Mouse (Mus musculus): ENCODE data around the gene Pth2. TPM values are rescaled to one million over a fixed set of nuclear protein-coding genes. Genes with fewer than 3 reads are reported as not detected.

Pth2 gene
- polyA plus RNA-seq, 1 experiment from 2014 or later: not detected

- ATAC-seq (ENCODE audit: low read depth) (peak; percentile 86), DNase-seq (ENCODE audit: low spot score) (peak; percentile 96)
- H3K4me1 ChIP-seq (ENCODE audit: control insufficient read depth, insufficient read depth, low read length): peaks cover 12% of the 10 kb centered on the region
- peaks cover 45% of the 10 kb centered on the region for H3K36me3 ChIP-seq (ENCODE audit: control insufficient read depth, insufficient read depth, low read length)
- H3K4me3 ChIP-seq (ENCODE audit: low read depth, low read length): peak overlapping the region; percentile 94
- H3K4me2 ChIP-seq (ENCODE audit: low read depth, low read length): peak overlapping the region; percentile 92
- no peaks in the 10 kb centered on the region for H3K9me3 ChIP-seq (ENCODE audit: control insufficient read depth, low read length)
- peaks cover 9% of the 10 kb centered on the region for H3K27me3 ChIP-seq (replicated peaks; ENCODE audit: control insufficient read depth, insufficient read depth, low read length)
- 0% methylated on average over 10 of the region's 13 CpGs for WGBS
- H3K27ac ChIP-seq (replicated peaks; ENCODE audit: low read depth, low read length): peak overlapping the region; percentile 98
- peak overlapping the region; percentile 98 for H3K9ac ChIP-seq (ENCODE audit: low read depth, low read length)
These were observed 35.8 kb downstream of the Pth2 start for GRCm38 (mm10) chr7:45216442-45217183.

DNA sequence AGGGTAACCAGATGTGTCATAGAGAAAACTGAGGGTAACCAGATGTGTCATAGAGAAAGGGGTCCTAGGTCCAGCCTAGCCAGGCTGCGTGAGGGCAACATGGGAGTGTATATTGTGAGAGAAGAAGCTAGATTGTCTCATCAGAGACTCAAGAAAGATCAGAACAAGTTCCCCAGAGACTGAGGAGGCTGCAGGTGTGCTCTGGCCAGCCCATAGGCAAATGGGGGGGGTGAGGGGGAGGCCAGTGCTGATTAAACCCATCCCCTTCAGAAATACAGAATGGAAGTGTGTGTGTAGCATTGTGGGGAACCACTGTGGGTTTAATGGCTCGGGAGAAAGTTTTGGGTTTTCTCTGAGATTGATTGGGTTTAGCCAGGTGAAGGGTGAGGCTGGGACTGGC, 40.9 kb downstream of the Pth2 start:
- Histone ChIP-seq H3K36me3 (ENCODE audit: control insufficient read depth, insufficient read depth, low read length) (peaks cover 94% of the 10 kb centered on the region), H3K9ac (ENCODE audit: low read depth, low read length) (no peak overlapping the region), H3K27ac (replicated peaks; ENCODE audit: low read depth, low read length) (no peak overlapping the region), H3K4me1 (ENCODE audit: control insufficient read depth, insufficient read depth, low read length) (peaks cover 8% of the 10 kb centered on the region), H3K4me3 (ENCODE audit: low read depth, low read length) (no peak overlapping the region), H3K9me3 (ENCODE audit: control insufficient read depth, low read length) (no peaks in the 10 kb centered on the region), H3K4me2 (ENCODE audit: low read depth, low read length) (no peak overlapping the region), H3K27me3 (replicated peaks; ENCODE audit: control insufficient read depth, insufficient read depth, low read length) (no peaks in the 10 kb centered on the region)
- WGBS: 85% methylated on average over 2 of the region's 2 CpGs
- DNase-seq (ENCODE audit: low spot score): no peak
- no peak for ATAC-seq (ENCODE audit: low read depth)

- Histone ChIP-seq H3K9me3 (ENCODE audit: control insufficient read depth, low read length) (no peaks in the 10 kb centered on the region), H3K4me1 (ENCODE audit: control insufficient read depth, insufficient read depth, low read length) (no peaks in the 10 kb centered on the region), H3K4me2 (ENCODE audit: low read depth, low read length) (no peak overlapping the region), H3K36me3 (ENCODE audit: control insufficient read depth, insufficient read depth, low read length) (peaks cover 96% of the 10 kb centered on the region), H3K9ac (ENCODE audit: low read depth, low read length) (no peak overlapping the region), H3K4me3 (ENCODE audit: low read depth, low read length) (no peak overlapping the region), H3K27ac (replicated peaks; ENCODE audit: low read depth, low read length) (no peak overlapping the region), H3K27me3 (replicated peaks; ENCODE audit: control insufficient read depth, insufficient read depth, low read length) (no peaks in the 10 kb centered on the region)
- WGBS: 92% methylated on average over 7 of the region's 7 CpGs
- ATAC-seq (ENCODE audit: low read depth): no peak
- no peak for DNase-seq (ENCODE audit: low spot score)
These were observed 44.0 kb downstream of the Pth2 start for GRCm38 (mm10) chr7:45224826-45225225.

DNA sequence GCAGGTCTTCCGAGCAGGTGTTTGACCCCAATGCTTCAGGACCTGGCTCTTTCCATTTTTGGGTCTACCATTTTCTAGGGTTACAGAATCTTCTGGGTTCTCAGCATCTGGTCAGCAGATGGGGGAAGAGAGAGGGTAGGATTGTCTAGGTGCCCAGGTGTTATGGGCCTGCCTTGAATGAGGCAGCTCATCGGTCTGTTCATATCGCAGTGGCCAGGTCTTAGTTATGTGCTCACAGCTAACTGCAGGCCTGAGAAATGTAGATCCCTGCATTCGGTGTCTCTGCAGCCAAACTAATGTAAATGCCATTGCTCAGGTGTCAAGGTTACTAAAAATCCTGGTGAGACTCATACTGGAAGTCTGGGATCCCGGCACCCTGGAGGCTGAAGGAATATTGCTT, 45.6 kb downstream of the Pth2 start:
- Histone ChIP-seq H3K4me3 (ENCODE audit: low read depth, low read length) (no peak overlapping the region), H3K9ac (ENCODE audit: low read depth, low read length) (no peak overlapping the region), H3K36me3 (ENCODE audit: control insufficient read depth, insufficient read depth, low read length) (peaks cover 89% of the 10 kb centered on the region), H3K27me3 (replicated peaks; ENCODE audit: control insufficient read depth, insufficient read depth, low read length) (no peaks in the 10 kb centered on the region), H3K4me1 (ENCODE audit: control insufficient read depth, insufficient read depth, low read length) (no peaks in the 10 kb centered on the region), H3K9me3 (ENCODE audit: control insufficient read depth, low read length) (no peaks in the 10 kb centered on the region), H3K27ac (replicated peaks; ENCODE audit: low read depth, low read length) (no peak overlapping the region), H3K4me2 (ENCODE audit: low read depth, low read length) (no peak overlapping the region)
- ATAC-seq (ENCODE audit: low read depth) (no peak), DNase-seq (ENCODE audit: low spot score) (no peak)
- WGBS: 86% methylated on average over 5 of the region's 5 CpGs

- no peaks in the 10 kb centered on the region for H3K27me3 ChIP-seq (replicated peaks; ENCODE audit: control insufficient read depth, insufficient read depth, low read length)
- no peak overlapping the region for H3K9ac ChIP-seq (ENCODE audit: low read depth, low read length)
- H3K9me3 ChIP-seq (ENCODE audit: control insufficient read depth, low read length): no peaks in the 10 kb centered on the region
- WGBS: 94% methylated on average over 18 of the region's 18 CpGs
- H3K36me3 ChIP-seq (ENCODE audit: control insufficient read depth, insufficient read depth, low read length): peaks cover 90% of the 10 kb centered on the region
- ATAC-seq (ENCODE audit: low read depth) (no peak), DNase-seq (ENCODE audit: low spot score) (no peak)
- no peak overlapping the region for H3K27ac ChIP-seq (replicated peaks; ENCODE audit: low read depth, low read length)
- peaks cover 1% of the 10 kb centered on the region; the same call in 1 of the 2 replicates for H3K4me1 ChIP-seq (ENCODE audit: control insufficient read depth, insufficient read depth, low read length)
- no peak overlapping the region for H3K4me2 ChIP-seq (ENCODE audit: low read depth, low read length)
- no peak overlapping the region for H3K4me3 ChIP-seq (ENCODE audit: low read depth, low read length)
These were observed 47.8 kb downstream of the Pth2 start for GRCm38 (mm10) chr7:45228548-45228947.

GRCm38 (mm10) chr7:45229046-45229445, 48.3 kb downstream of the Pth2 start:
- no peak for DNase-seq (ENCODE audit: low spot score)
- 92% methylated on average over 8 of the region's 8 CpGs for WGBS

DNA sequence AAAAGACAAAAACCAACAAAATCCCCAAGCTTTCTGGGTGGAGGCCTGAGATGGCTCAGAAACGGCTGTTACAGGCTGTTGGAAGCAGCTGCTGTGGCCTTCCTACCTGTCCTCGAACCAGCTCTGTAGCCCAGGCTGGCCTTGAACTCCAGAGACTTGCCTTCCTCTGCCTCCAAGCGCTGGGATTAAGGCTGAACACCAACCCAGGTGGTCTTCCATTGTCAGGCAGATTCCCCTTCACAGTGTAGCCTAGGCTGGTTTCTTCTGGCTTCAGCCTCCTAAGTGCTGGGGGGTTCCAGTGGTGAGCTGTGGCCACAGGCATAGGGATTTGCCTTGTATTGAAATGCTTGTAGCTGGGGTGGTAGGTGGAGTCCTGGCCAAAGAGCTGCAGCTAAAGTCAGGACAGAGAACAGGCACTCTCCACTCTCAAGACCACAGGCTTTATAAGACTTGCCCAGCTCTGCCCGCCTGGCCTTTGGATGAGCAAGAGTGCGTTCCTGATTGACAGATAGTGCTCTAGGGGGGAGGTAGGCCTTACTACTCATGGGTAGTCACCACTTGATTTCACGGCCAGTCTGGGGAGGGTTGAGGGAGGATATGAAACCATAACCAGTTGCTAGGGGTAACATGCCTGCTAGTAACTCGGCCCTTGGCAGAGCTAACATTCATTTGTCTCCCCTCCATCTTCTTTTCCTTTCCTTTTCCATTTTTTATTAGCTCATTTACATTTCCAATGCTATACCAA, 48.8 kb downstream of the Pth2 start:
- Histone ChIP-seq H3K4me1 (ENCODE audit: control insufficient read depth, insufficient read depth, low read length) (peaks cover 10% of the 10 kb centered on the region; the same call in 1 of the 2 replicates), H3K27ac (replicated peaks; ENCODE audit: low read depth, low read length) (no peak overlapping the region), H3K27me3 (replicated peaks; ENCODE audit: control insufficient read depth, insufficient read depth, low read length) (no peaks in the 10 kb centered on the region), H3K9ac (ENCODE audit: low read depth, low read length) (no peak overlapping the region), H3K4me3 (ENCODE audit: low read depth, low read length) (no peak overlapping the region), H3K9me3 (ENCODE audit: control insufficient read depth, low read length) (no peaks in the 10 kb centered on the region), H3K36me3 (ENCODE audit: control insufficient read depth, insufficient read depth, low read length) (peaks cover 83% of the 10 kb centered on the region), H3K4me2 (ENCODE audit: low read depth, low read length) (no peak overlapping the region)
- ATAC-seq (ENCODE audit: low read depth) (no peak), DNase-seq (ENCODE audit: low spot score) (no peak)
- WGBS: 87% methylated on average over 7 of the region's 7 CpGs

More at GRCm38 (mm10) chr7:45229046-45229445, 48.3 kb downstream of the Pth2 start:
- Histone ChIP-seq H3K4me1 (ENCODE audit: control insufficient read depth, insufficient read depth, low read length) (peaks cover 6% of the 10 kb centered on the region; the same call in 1 of the 2 replicates), H3K9ac (ENCODE audit: low read depth, low read length) (no peak overlapping the region), H3K36me3 (ENCODE audit: control insufficient read depth, insufficient read depth, low read length) (peaks cover 89% of the 10 kb centered on the region), H3K27ac (replicated peaks; ENCODE audit: low read depth, low read length) (no peak overlapping the region), H3K4me2 (ENCODE audit: low read depth, low read length) (no peak overlapping the region), H3K4me3 (ENCODE audit: low read depth, low read length) (no peak overlapping the region), H3K9me3 (ENCODE audit: control insufficient read depth, low read length) (no peaks in the 10 kb centered on the region), H3K27me3 (replicated peaks; ENCODE audit: control insufficient read depth, insufficient read depth, low read length) (no peaks in the 10 kb centered on the region)
- no peak for ATAC-seq (ENCODE audit: low read depth)

DNA sequence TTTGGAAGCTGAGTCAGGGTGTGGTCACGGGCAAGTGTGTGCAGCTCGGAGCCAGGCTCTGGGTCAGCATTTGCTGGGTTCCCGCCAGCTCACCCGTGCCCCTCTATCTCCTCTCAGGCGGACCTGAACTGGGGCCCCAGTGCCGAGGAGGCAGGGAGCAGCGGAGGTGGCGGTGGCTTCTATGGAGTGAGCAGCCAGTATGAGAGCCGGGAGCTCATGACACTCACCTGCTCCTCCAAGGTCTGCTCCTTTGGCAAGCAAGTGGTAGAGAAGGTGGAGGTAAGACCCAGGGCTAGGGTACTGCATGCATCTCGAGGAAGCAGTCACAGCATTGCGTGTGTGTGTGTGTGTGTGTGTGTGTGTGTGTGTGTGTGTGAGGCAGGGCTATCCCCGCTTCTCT, 50.4 kb downstream of the Pth2 start:
- H3K9ac ChIP-seq (ENCODE audit: low read depth, low read length): no peak overlapping the region
- peaks cover 68% of the 10 kb centered on the region for H3K36me3 ChIP-seq (ENCODE audit: control insufficient read depth, insufficient read depth, low read length)
- peaks cover 15% of the 10 kb centered on the region; the same call in 1 of the 2 replicates for H3K4me1 ChIP-seq (ENCODE audit: control insufficient read depth, insufficient read depth, low read length)
- WGBS: 93% methylated on average over 10 of the region's 12 CpGs
- H3K9me3 ChIP-seq (ENCODE audit: control insufficient read depth, low read length): no peaks in the 10 kb centered on the region
- H3K27me3 ChIP-seq (replicated peaks; ENCODE audit: control insufficient read depth, insufficient read depth, low read length): peaks cover 3% of the 10 kb centered on the region; the same call in 1 of the 2 replicates
- no peak overlapping the region for H3K4me3 ChIP-seq (ENCODE audit: low read depth, low read length)
- no peak for ATAC-seq (ENCODE audit: low read depth)
- H3K4me2 ChIP-seq (ENCODE audit: low read depth, low read length): no peak overlapping the region
- H3K27ac ChIP-seq (replicated peaks; ENCODE audit: low read depth, low read length): no peak overlapping the region
- DNase-seq (ENCODE audit: low spot score): no peak

All from embryonic facial prominence, embryonic 14.5 days (tissue).